Mouse (Mus musculus) hindbrain, embryonic 16.5 days (tissue): Measurements from ENCODE around the gene Armcx5. TPM values are rescaled to one million over a fixed set of nuclear protein-coding genes. Genes with fewer than 3 reads are reported as not detected.
"Not testable (repeated sequence)": the region's sequence is repeated elsewhere in the genome, so short reads cannot be mapped to it uniquely, and the experiment has no call there.

Experiments used
- ATAC-seq: fragments of 200-750 bp; cut with Nextera tagmentation; 2 replicates; pipeline ENCODE4 v1.8.0; 2017; ENCODE audit warnings: moderate TSS enrichment, moderate library complexity
- H3K27ac ChIP-seq: fragments of 300-500 bp; sonication (generic); 2 replicates; pipeline ENCODE4 v1.5.1; 2014; ENCODE audit warnings: low read depth, mild to moderate bottlenecking, control low read depth, low read length, moderate library complexity
- H3K27me3 ChIP-seq: fragments of 300-500 bp; sonication (generic); replicated peaks from 2 replicates; pipeline ENCODE4 v1.6.1; 2014; ENCODE audit warnings: low read length; ENCODE audit not compliant: control insufficient read depth, insufficient read depth
- H3K36me3 ChIP-seq: fragments of 300-500 bp; sonication (generic); 2 replicates; pipeline ENCODE4 v1.6.1; 2014; ENCODE audit warnings: mild to moderate bottlenecking, low read length, moderate library complexity, mixed read lengths; ENCODE audit not compliant: control insufficient read depth, insufficient read depth
- H3K4me1 ChIP-seq: fragments of 300-500 bp; sonication (generic); 2 replicates; pipeline ENCODE4 v1.6.1; 2014; ENCODE audit warnings: low read depth, low read length; ENCODE audit not compliant: control insufficient read depth, insufficient read depth
- H3K4me2 ChIP-seq: fragments of 300-500 bp; sonication (generic); 2 replicates; pipeline ENCODE4 v1.6.1; 2014; ENCODE audit warnings: mild to moderate bottlenecking, low read length, control low read depth, moderate library complexity
- H3K4me3 ChIP-seq: fragments of 300-500 bp; sonication (generic); 2 replicates; pipeline ENCODE4 v1.5.1; 2014; ENCODE audit warnings: mild to moderate bottlenecking, low read length, control low read depth, moderate library complexity
- H3K9ac ChIP-seq: fragments of 300-500 bp; sonication (generic); 2 replicates; pipeline ENCODE4 v1.6.1; 2014; ENCODE audit warnings: low read depth, mild to moderate bottlenecking, control low read depth, low read length, moderate library complexity
- H3K9me3 ChIP-seq: fragments of 300-500 bp; sonication (generic); 2 replicates; pipeline ENCODE4 v1.6.1; 2014; ENCODE audit warnings: mild to moderate bottlenecking, low read length, moderate library complexity; ENCODE audit not compliant: control insufficient read depth
- WGBS: fragments of 180-500 bp; shearing (Covaris S2); extraction: QIAGEN DNeasy Blood & Tissue Kit; methylation state at CpG from one replicate; pipeline ENCODE4 v1.1.7; 2014; 5-methylcytosine and 5-hydroxymethylcytosine counted together
- polyA plus RNA-seq: library from polyadenylated mRNA; unstranded; fragments of >200 nt; fragmentation: Nextera tagmentation; extraction: Ambion mirVana; gene quantifications from 2 replicates; pipeline ENCODE4 v1.2.1, GENCODE M21; 2015

The Armcx5 gene
- polyA plus RNA-seq, 1 experiment from 2014 or later: 13.2 TPM

DNA sequence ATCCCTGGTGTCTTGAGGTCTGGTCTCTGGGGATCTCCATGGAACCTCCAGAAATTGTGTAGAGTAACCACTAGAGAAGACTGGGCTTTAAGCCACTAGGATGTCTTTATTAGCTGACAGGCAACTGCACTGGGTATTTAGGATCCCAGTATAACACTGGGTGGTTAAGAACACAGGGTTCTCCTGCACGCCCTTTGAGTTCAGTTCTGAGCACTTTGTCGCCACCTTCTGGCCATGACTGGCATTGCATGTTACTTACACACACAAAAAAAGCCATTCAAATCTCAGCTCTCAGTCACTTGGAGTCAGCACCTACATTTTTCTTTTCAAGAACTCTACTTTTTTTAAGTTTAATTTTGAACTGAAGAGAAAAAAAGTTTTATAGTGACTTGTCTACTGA is 10.3 kb downstream of the Armcx5 start:
- Histone ChIP-seq H3K4me1 (no peaks in the 10 kb centered on the region), H3K4me3 (no peak overlapping the region), H3K36me3 (peaks cover 8% of the 10 kb centered on the region), H3K4me2 (no peak overlapping the region), H3K9me3 (no peaks in the 10 kb centered on the region), H3K27ac (no peak overlapping the region), H3K27me3 (no peaks in the 10 kb centered on the region), H3K9ac (no peak overlapping the region)
- 0% methylated on average over 2 of the region's 2 CpGs for WGBS
- peak; percentile 61; the same call in 1 of the 2 replicates for ATAC-seq

DNA sequence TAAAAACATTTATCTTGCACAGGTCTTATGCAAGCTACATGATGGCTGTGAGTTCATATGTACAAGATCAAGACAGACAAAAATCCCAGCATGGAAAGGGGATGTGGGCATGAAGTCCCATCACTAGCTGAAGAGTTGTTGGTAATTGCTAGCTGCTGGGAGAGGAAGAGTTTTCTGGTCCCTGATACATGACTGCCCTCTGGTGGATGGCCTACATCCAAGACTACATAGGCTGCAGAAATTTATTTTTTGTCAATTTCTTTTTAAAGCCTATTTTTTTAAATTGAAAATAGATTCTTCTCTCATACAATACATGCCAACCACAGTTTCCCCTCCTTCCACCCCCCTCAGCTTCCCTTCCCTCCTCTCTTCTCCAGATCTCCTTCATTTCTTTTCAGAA is 19.2 kb downstream of the Armcx5 start:
- H3K9ac ChIP-seq: no peak overlapping the region
- peaks cover 7% of the 10 kb centered on the region for H3K36me3 ChIP-seq
- no peak overlapping the region for H3K4me2 ChIP-seq
- no peak overlapping the region for H3K4me3 ChIP-seq
- no peaks in the 10 kb centered on the region for H3K4me1 ChIP-seq
- no peak for ATAC-seq
- no peaks in the 10 kb centered on the region for H3K27me3 ChIP-seq
- no peaks in the 10 kb centered on the region for H3K9me3 ChIP-seq
- no peak overlapping the region for H3K27ac ChIP-seq

DNA sequence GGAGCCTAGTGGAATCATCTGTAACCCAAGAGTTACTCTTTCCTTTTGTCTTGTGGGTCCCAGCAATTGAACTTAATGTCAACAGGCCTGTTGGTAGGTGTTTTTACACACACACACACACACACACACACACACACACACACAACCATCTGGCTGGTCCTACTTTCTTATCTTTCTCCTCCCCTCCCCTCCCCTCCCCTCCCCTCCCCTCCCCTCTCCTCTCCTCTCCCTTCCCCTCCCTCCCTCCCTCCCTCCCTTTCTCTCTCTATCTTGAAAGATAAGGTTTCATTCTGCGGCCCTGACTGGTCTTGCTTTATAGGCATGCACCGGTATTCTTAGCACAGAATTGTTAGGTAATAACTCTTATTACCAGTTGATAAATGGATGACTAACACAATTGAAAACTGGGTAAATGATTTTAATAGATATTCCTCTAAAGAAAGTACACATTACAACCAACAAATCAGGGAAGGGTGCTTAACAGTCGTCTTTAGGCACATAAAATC is 25.6 kb downstream of the Armcx5 start:
- WGBS: 80% methylated on average over 3 of the region's 3 CpGs
- Histone ChIP-seq H3K4me2 (no peak overlapping the region), H3K27me3 (no peaks in the 10 kb centered on the region), H3K4me3 (no peak overlapping the region), H3K9me3 (no peaks in the 10 kb centered on the region), H3K4me1 (no peaks in the 10 kb centered on the region), H3K27ac (no peak overlapping the region), H3K9ac (no peak overlapping the region), H3K36me3 (no peaks in the 10 kb centered on the region)
- no peak for ATAC-seq

DNA sequence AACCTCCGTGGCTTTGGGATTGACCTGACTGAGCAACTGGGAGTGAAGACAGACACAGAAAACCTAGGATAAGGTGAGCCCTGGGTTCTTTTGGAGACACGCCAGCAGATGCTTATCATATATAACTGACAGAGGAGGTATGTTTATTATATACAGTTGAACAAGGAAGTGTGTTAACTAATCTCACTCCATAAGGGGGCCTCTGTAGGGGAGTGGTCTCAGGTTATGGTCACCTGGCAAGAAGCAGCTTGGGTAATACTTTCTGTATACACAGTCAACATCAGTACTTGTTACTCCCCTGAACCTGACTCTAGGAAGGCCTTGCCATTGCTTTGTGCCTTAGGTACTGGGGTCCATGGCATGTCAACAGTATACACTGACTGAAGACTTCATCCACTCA is 26.0 kb downstream of the Armcx5 start:
- no peak for ATAC-seq
- Histone ChIP-seq H3K4me3 (no peak overlapping the region), H3K36me3 (no peaks in the 10 kb centered on the region), H3K4me1 (no peaks in the 10 kb centered on the region), H3K9ac (no peak overlapping the region), H3K9me3 (no peaks in the 10 kb centered on the region), H3K4me2 (no peak overlapping the region), H3K27me3 (no peaks in the 10 kb centered on the region), H3K27ac (no peak overlapping the region)
- 86% methylated on average over 2 of the region's 2 CpGs for WGBS

DNA sequence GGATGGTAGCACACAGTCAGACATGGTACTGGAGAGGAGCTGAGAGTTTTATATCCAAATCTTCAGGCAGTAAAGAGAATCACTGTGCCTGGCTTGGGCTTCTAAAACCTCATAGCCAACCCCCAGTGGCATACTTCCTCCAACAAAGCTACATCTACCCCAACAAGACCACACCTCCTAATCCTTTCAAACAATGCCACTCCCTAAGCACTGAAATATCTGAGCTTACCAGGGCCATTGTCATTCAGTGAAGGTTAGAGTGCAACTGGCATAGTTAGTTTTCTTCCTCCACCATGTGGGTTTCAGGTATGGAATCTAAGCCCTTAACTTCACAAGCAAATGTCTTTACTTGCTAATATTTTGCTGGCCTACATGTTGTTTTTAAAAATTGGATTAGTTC is 49.0 kb downstream of the Armcx5 start:
- H3K36me3 ChIP-seq: no peaks in the 10 kb centered on the region
- H3K27ac ChIP-seq: no peak overlapping the region
- no peak for ATAC-seq
- no peak overlapping the region for H3K4me3 ChIP-seq
- H3K4me2 ChIP-seq: no peak overlapping the region
- H3K27me3 ChIP-seq: no peaks in the 10 kb centered on the region
- H3K4me1 ChIP-seq: no peaks in the 10 kb centered on the region
- no peaks in the 10 kb centered on the region for H3K9me3 ChIP-seq
- H3K9ac ChIP-seq: no peak overlapping the region

DNA sequence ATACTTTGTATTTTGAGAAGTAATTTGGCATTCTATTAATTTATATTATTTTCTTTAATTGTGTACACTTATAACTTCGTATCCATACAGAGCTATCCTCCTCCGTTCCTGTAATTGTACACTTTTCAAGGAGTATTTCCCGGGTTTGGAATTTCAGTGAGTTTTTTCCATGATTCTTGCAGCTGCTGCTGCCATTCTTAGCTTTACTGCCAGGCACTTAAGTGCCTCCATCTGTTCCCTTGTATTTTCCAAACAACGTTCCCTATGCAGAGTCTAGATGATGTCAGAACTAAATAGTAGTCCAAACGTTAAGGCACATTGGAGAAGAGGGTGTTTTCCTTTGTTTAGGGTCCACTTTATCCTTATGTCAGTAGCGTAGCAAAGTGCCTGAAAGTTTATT is 49.8 kb downstream of the Armcx5 start:
- Histone ChIP-seq H3K4me2 (no peak overlapping the region), H3K4me3 (no peak overlapping the region), H3K27ac (no peak overlapping the region), H3K27me3 (no peaks in the 10 kb centered on the region), H3K36me3 (no peaks in the 10 kb centered on the region), H3K9me3 (no peaks in the 10 kb centered on the region), H3K9ac (no peak overlapping the region), H3K4me1 (no peaks in the 10 kb centered on the region)
- ATAC-seq: no peak
- WGBS: 81% methylated on average over 6 of the region's 6 CpGs

DNA sequence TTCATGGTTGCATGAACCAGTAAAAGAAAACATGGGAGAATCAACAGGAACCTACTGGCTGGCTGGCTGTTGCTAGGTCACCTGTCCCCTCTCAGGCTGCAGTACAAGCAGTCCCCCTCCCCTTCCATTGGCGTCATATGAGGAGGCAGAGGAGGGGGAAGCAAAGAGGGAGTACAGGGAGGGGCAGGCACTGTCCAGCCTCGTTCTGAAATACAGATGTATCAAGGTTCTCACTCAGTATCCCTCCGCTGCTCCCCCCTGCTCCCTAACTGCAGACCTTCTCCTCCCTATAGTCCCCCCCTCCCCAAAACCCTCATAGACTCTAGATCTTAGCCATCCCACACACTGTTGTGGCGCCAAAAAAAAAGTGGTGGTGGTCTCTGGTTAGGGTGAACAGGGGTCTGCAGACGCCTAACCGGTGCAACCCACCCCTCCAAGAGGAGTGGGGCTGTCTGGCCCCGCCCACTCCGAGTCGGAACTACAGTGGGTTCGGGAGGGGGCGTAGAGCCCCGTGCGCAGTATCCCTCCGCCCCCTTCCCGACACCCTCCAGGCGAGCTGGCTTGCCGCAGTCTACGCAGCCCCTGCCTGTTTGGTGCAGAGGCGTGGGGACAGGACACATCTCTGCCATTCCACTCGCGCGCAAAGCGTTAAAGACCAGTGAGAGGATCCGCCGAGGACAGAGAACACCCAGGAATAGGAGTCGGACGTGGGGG is 53.2 kb downstream of the Armcx5 start:
- Histone ChIP-seq H3K4me3 (peak overlapping the region; percentile 59), H3K4me2 (peak overlapping the region; percentile 46), H3K9ac (peak overlapping the region; percentile 80), H3K27ac (peak overlapping the region; percentile 83)
- not testable (repeated sequence) for H3K9me3 ChIP-seq, H3K36me3 ChIP-seq, H3K4me1 ChIP-seq, H3K27me3 ChIP-seq
- WGBS: 29% methylated on average over 17 of the region's 27 CpGs
- ATAC-seq: peak; percentile 91

DNA sequence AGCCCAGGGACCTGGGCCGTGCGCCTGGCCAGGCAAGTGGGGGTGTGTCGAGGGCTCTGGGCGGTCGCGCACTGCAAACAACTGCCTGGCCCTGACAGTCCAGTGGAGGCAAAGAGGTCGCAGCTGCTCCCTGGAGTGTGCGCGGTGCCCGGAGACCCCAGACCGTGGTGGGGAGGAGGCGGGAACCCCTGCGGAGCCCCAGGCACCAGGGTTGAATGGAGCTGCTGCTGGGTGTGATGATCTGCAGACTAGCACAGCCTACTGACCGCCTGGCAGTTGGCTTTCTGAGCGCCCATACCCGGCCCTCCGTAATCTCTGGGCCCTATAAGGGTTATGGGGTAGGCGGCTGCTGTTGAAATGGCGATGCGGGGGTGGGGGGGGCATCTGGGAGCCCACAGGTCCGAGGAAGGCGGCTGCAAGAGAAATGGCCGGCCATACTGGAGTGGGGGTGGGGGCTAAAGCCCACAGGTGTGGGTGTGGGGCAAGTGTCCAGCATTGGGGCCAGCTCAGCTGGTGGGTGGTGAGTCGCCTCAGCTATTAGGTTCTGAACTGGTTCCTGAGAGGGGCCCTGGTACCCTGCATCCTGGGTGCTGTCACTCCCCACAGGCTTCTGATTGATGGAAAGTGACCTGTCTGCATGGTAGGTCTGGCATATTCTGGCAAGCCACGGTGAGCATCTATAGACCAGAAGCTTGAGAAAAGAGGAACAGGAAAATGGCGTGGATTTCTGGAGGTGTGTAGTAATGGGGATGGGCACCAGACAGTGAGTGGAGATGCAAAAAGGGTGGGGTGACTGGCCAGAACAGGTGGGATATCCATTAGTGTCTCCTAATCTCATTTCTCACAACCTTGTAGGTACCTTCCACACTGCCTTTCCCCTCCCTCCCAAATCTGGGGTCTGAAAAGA is 54.0 kb downstream of the Armcx5 start:
- peak overlapping the region; percentile 59 for H3K4me3 ChIP-seq
- not testable (repeated sequence) for H3K36me3 ChIP-seq, H3K4me1 ChIP-seq, H3K9me3 ChIP-seq, H3K27me3 ChIP-seq
- H3K9ac ChIP-seq: peak overlapping the region; percentile 80
- peak overlapping the region; percentile 83 for H3K27ac ChIP-seq
- ATAC-seq: peak; percentile 73
- H3K4me2 ChIP-seq: peak overlapping the region; percentile 52
- 14% methylated on average over 12 of the region's 26 CpGs for WGBS
